Mouse (Mus musculus): ENCODE results near the gene Upk2.

Gene Upk2

DNA sequence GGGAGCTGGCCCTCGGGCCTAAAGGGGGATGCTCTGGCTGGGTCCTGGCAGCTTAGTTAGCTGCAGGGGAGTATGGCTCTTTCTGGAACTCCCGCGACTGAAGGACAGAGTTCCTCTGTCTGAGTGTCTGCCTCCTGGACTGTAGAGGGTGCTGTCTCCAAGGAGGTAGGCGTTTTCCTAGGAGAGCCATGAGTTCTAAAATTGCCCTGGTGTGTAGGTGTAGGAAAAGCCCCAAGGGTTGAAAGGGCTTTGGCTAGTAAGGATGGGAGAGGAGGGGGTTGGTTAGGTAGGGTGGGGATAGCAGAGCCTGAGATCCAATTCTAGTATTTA lies at the start of gene Upk2:
Gene Upk2 (minus strand): TSS at position 86 of the 330 bp plus-strand sequence.
- in situ Hi-C loops (cut with MboI, MseI), result loop anchor here (5.0 kb wide), 1 partner anchor 47 kb away; no protein-coding TSS in a partner anchor

DNA sequence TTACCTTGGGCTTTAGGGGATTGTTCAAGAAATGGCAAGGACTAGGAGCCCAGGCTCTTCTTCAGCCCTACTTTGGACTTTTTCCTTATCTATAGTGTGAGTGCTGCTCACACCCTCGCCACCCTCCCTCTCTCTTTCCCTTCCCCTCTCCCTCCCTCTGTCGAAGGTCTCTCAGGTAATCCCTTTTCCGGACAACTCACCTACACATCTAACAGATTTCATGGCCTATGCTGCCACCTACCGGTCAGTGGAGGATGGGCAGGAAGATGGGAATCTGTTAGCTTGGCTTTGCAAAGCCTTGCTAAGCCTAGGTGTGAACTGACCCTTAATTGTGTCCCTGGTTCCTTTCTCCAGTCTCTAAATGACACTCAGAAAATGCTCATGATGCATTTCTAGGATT lies 47.2 kb upstream of the Upk2 start:
- in situ Hi-C loops (cut with MboI, MseI), result loop anchor here (5.0 kb wide), 1 partner anchor 50 kb away; the partner anchor contains the start of gene Upk2

DNA sequence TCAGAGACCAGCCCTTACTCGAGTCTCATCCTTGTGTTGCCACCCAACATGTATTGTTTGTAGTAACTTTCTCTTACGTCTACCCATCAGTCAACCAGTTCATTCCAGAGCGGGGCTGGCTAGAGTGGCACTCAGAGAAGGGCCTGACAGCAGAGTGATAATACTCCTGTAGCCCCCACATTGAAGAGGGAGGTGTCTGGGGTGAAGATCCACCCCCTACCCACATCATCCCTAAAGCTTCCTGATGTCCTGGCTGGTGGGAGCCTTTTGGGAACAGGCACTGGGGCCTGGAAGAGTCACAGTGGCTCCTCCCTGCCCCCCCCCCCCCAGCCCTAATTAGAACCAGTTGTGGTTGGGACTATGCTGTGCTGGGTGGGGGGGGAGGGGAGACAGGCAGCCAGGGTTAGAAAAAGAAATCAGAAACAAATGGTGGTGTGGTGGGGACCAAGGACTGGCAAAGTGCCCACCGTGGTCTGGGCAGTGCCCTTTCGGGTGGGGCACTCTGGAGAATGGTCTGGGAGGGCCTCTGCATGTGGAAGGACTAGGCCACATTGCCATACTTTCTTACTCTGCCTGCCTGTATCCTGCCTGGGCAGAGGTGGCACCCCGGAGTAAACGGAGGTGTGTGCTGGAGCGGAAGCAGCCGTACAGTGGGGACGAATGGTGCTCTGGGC lies 46.6 kb upstream of the Upk2 start:
- in situ Hi-C loops (cut with MboI, MseI), result loop anchor here (5.0 kb wide), 1 partner anchor 49 kb away; the partner anchor contains the start of gene Upk2

DNA sequence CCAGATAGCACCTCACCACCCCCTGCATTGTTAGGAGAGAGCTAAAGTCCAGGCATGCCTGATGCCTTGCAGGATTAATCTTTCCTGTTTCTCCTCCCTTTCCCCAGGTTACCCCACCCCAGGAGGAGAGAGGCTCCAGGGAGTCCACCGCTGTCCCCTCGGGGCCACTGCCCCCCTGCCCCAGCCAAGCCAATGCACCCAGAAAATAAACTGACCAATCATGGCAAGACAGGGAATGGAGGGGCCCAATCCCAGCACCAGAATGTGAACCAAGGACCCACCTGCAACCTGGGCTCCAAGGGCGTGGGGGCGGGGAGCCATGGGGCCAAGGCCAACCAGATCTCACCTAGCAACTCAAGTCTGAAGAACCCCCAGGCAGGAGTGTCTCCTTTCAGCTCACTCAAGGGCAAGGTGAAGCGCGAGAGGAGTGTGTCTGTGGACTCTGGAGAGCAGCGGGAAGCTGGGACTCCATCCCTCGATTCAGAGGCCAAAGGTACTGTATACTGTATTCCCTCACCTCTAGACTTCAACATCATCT lies 45.9 kb upstream of the Upk2 start:
- in situ Hi-C loops (cut with MboI, MseI), result loop anchor here (5.0 kb wide), 1 partner anchor 48 kb away; the partner anchor contains the start of gene Upk2

DNA sequence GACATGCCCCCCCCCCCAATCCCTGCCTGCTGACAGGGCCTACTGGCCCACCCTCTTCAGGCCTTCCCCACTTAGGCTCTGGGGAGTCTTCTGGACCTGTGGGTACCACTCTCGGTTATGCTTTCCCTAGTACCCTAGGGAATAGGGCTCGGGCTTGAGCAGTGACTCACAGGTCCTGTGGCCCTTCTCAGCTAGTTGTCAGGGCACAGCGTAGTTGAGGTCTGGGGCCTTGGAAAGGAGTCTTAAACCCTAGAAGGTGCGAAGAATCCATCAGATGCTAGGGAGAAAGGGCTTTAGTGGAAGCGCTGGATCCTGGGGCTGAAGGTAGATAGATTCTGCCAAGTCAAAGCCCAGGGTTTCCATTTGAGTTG lies 45.4 kb upstream of the Upk2 start:
- in situ Hi-C loops (cut with MboI, MseI), result loop anchor here (5.0 kb wide), 1 partner anchor 48 kb away; the partner anchor contains the start of gene Upk2

DNA sequence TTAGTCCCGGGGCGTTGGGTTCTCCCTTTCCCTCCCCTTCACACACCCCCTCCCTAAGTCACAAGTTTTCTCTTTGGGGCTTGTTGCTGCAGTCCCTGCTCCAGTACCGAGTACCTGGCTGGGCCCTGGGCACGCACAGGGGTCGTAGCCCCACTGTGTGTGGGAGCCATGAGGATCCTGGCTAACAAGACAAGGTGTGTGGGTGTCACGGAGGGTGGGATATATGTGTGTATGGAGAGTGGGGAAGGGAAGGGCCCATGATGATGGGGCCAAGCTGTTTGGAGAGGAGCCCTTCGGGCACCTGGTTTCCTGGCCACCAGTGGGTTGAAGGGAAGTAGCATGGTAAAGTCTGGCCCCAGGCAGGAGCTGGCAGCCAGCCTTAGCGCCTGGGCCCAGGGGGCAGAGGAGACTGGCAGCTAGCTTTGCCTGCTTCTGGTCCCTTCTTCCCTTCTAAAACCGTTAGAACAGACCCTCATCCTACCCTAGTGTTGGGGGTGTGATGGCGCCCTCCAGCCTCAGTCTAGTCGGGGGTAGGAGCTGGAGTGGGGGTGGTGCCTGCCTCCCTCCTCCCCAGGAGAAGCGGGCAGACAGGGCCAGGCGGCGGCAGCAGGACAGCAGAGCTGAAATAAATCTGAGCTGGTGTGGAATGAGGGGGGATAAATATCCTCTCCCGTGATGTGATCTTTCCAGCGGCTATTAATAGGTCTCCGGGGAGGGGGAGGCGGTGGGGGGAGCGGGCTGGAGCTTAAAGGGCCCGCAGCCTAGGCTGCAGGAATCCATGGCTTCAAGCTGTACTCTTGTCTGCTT lies 44.8 kb upstream of the Upk2 start:
- in situ Hi-C loops (cut with MboI, MseI), result loop anchor here (5.0 kb wide), 1 partner anchor 47 kb away; the partner anchor contains the start of gene Upk2

DNA sequence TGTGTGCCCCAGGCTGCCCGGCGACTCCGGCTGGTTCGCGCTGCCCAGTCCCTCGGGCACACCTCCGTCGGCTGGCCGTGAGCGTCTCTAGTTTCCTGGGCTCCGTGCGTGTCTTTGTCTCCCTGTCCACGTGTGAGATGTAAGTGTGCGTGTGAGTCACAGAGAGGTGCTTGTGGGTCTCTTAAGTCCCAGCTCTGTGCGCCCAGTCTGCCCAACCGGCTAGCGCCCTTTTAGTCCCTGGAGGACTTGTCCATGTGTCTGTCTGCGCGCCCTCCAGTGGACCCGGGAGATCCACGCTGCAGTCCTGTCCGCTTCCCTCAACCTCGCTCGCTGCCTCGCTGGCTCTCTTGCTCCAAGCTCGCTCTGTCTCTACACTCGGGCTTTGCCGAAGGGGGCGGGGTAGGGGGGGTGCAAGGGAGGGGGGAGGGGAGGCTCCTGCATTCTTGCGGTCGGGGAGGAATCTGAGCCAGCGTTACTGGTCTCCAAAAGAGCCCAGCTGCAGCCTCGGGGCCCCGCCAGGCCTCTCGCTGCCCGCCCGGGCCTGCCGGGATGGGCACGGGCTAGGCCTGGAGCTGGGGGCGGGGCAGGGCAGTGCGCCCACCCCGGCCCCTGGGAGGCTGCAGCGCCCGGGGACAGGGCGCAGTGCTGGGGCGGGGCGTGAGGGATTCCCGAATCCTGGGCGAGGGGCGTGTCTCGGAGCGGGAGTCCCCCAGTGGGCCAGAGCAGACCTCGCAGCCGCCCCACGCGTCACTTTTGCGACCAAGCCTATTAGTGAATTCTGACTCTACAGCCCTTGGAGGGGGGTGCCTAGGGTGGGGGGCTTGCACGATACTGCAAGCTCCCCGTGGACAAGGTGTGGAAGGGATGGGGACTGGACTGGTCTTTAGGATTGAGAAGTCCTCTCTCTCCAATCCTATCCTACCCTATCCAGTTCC lies 43.9 kb upstream of the Upk2 start:
- in situ Hi-C loops (cut with MboI, MseI), result no loop called here

DNA sequence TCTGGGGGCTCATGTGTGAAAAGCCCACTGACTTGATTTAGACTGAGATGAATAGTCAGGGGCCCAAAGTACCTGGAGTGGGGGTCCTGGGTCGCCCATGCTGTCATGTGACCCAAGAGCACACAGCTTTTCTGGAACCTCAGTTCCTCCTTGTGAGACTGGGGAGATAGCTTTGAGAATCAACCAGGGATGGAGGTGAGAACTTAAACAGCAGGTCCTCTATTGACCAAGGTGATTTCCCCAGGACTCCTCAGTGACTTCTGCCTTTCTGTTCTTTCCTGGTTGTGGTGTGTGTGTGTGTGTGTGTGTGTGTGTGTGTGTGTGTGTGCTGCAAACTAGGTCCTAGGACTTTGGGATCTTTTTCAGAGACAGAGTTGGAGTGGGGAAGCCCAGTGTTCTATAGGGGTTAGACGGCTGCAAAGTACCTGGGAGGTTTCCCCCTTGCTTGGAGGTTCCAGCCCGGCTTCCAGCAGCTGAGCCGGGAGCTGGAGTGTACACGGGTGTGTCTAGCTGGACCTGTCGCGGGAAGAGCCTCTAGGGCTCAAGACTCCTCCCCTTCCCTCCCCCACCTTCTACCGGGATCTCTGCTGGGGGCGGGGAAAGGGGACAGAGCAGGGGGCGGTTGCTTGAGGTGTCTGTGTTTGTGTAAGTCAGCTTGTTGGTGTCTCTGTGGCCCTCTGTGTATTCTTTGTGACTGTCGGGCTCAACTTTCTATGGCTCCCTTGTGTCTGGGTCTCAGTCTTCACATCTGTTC lies 43.0 kb upstream of the Upk2 start:
- in situ Hi-C loops (cut with MboI, MseI), result no loop called here

DNA sequence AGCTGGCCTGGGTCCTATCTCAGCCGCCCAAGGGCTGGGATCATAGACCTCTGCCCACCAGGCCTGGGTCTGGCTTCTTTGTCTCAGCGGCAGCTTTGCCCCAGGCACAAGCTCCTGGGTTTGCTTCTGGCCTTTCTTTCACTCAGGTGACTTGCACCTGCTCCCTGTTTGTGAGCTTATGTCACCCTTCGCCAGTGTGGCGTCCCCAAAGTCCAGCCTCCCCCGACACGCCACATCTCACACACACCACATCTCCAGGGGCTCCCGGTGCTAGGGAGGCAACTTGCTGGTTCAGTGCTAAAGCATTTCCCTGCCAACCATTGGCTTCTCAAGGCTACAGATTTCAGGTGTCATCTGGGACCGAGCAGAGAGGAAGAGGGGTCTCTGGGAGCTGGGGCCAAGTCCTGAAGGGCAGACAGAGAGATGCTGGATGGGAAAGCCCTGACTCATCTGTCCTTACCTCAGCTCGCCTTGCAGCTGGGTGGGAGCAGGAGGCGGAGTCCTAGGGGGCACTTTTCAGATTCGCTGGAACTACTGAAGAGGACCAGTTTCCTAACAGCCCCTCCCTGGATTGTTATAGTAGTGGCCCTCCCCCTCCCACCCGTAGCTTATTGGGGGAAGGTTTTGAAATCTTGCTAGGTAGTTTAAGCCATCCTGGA lies 42.2 kb upstream of the Upk2 start:
- in situ Hi-C loops (cut with MboI, MseI), result no loop called here

DNA sequence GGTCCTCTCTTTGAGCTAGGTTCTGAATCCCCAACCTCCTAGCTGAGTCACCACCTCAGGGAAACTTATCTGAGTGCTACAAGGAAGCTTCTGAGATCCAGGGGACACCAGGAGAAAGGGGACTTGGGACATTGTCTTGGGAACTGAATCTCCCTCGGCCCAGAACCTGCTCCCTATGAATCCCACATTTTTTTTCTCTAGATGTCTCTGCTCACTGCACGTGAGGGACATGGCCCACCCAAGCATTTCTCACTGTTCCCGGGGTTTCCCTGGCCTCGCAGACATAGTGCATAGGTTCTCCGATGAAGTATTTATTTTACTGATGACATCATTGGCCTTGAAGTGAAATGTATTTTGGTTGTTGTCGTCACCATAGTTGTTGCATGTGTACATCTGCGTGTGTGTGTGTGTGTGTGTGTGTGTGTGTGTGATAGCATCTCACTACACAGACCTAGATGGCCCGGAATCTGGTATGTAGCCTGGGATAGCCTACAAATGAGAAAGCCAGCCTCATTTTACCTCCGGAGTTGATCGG lies 41.1 kb upstream of the Upk2 start:
- in situ Hi-C loops (cut with MboI, MseI), result no loop called here

DNA sequence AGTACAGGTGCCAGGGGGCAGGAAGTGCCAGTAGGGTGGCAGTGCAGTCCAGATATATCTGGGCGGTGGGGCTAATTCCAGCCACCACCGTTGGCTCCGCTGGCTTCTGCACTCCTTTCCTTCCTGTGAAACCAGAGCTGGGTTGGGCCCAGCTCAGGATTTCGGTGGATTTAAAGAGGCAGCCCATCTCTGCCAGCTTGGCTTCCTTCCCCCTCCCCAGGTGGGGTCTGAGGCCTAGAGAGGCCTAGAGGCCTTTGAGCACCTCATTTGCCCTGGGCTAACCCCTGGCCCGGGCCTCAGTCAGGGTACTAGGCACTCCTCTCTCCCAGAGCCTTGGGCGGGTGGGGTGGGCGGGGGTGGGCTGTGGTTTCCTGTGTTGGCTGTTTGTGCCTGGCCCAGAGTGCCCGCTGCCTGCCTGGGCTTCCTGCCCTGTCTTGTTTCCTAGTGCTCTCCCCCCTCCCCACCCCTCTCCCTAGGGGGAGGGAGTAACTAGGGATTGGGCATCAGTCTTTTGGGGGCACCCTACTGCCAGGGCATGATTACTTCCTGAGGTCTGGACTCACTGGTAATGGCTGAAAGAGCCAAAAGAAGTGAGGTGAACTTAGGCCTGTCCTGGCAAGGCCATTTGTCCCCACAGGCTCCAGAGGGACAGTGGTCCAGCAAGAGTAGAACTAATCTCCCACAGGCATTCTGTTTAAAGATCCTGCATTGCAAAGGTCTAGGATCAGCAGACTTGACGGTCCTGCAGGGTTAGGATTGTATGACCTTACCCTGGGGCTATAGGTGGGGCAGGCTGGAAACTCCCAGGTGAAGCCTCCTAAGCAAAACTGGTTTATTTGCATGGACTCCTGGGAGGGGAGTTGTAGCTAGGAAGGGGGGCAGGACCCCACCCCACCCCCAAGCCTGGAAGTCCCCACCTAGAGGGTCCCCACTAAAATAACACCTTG lies 40.4 kb upstream of the Upk2 start:
- in situ Hi-C loops (cut with MboI, MseI), result no loop called here

DNA sequence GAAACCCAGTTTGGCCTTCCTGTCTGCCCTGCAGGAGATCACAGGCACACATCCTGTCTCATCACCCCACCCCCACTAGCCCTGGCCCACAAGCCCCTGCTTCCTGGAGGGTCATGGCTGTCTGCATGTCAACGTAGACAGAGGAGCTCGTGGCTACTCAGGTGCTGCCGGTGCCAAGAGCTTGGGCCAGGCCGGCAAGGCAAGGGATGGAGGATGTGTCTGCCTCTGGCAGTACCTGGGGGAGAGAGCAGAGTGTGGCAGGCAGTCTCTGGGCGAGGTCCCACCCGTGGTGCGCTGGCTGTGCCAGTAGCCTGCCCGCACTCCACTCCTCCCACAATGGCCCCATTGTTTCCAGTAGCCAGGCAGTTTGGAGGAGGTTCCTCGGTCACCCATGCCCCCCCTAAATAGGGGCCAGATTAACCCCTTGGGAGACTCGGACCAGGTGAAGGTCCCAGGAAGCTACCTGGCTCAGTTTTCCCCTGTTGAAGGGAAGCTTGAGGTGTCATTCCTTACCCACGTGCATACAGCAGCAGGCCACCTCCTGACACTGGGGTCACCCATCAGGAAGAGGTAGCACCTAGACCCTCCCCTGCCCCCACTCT lies 39.6 kb upstream of the Upk2 start:
- in situ Hi-C loops (cut with MboI, MseI), result no loop called here

DNA sequence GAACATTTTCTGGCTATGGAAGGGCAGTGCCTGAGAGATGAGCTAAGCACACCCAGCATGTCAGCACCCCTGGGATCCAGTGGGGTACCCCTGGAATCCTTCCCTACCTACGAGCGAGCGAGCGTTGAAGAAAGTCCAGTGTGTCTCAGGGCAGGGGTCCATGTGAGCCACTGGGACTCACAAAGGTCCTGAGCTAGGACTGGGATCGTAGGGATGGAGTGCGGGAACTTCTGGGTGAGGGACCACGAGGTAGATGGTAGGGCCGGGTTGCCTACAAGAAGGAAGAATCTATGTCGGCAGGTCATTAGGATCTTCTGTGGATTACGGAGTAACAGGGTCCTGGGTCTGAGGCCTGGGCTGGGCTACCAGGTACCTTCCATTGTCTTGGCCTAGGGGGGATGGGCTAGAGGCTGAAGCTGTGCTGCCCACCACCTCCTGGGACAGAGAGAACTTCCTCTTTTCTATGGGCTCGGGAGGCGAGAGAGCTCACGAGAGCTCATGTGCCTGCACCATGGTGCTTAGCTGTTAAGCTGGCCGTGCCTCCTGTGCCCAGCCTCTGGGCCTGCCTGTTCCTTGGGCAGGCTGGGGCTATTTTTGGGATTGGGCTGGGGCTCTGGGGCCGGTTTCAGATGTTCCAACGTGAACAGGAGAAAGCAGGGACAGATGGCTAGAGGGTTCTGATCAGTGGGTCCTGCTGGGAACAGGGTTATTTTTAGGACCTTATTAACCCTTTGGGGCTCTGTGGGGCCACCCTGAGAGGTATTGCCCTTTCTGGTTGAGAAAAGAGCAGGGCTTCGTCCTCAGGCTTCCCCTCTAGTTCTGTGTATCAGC lies 38.1 kb upstream of the Upk2 start:
- in situ Hi-C loops (cut with MboI, MseI), result no loop called here

DNA sequence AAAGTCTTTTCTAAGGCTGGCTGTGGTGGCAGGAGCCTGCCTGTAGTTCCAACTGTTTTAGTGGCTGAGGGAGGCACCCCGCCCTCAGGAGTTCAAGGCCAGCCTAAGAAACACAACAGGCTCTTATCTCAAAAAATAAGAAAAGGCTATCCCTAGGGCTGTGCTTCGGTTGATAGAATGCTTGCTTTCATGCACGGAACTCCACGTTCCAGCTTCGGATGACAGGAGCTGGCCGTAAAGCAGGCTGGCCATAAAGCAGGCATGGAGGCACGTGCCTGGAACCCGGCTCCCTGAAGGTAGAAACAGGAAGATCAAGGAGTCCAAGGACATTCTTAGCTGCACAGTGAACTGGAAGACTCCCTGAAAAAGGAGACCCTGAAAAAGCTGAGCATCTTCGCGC lies 36.6 kb upstream of the Upk2 start:
- in situ Hi-C loops (cut with MboI, MseI), result no loop called here

DNA sequence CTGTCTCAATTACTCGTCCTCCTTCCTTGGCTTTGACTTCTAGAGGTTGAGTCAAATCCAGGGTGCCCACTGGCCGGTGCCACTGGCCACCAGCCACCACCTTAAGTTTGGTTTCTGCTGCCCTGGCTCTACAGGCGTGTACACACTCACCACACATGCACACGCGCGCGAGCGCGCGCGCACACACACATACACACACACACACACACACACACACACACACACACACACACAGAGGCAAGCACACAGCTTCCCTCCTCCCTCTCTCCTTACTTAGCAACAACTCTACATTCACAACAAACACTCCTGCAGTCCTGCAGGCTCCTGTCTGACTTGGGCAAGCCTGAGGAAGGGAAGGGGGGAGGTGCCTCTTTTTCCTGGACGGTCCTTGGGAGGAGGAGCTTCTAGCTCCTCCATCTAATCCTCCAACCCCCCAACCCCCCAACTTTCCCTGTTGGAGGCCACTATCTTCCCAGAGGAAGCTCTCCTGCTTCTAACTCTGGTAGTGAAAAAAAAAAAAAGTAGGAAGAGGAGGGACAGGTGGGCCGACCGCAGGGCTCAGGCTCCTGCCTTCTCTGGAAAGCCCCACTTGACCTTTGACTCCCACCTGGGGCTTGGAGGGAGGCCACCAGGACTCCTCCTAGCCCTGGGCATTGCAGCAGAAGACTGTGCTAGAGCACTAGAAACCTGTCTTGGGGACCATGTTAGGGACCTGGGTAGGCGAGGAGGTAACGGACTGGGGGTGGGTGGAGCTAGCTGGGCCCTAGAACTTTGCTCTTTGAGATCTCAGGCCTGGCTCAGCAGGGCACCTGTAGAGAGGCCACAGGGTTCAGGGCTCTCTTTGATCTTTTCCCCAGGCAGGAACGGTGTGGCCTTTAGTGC lies 35.6 kb upstream of the Upk2 start:
- in situ Hi-C loops (cut with MboI, MseI), result no loop called here

DNA sequence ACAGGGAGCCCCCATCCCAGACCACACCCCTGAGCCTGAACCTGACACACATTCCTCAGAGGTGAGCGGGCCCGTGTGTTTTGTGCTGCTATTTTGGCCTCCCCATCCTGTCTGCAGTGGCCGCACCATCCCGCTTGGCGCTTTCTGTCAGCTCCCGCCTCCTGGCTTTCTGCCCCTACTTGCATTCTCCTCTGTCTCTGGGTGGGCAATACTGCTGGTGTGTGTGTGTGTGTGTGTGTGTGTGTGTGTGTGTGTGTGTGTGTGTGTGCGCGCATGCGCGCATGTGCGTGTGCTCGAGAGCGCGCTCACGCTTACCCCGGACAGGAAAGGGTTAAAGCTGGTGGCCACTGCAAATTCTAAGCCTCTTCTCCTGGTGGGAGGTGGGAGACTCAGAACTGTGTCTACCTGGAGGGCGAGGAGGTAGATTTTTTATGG lies 34.9 kb upstream of the Upk2 start:
- in situ Hi-C loops (cut with MboI, MseI), result no loop called here
